ENCODE assay signal across 1 mouse cellular context in the genomic region with DNA sequence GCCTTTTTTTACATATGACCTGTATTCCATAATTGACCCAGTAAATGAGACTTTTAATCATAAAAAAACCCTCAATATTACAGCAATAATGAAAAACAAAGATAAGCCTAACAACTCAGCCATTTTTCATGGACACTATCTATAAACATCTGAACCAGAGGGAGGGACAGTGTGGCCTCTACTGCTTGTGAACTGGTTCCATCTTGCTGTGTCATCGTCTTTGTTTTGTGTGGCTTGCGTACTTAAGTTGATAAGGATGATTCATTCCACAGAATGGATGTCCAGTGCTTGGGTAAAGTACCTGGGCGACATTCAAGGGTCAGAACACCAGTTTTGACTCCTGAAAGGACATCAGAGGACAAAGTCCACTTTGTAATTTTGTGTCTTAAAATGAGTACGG.
TF ChIP-seq lines count a peak whose summit lies in the region.

No protein-coding gene starts in this region.

TF ChIP-seq in MEL, 35 proteins besides CTCF, POLR2A, EP300 and RAD21 (continued from another document):
- TF ChIP-seq TCF12 (IDR thresholded peaks at IDR 0.05; ENCODE audit: low read depth, low read length) (peak; percentile 36; the same call in 1 of the 2 replicates), TAL1 (IDR thresholded peaks at IDR 0.05; ENCODE audit: low read length) (peak; percentile 32), HCFC1 (IDR thresholded peaks at IDR 0.05; ENCODE audit: low read depth, low read length) (0 out of 2 replicates have a peak, but pooled peaks have one; percentile 18), ETS1 (IDR thresholded peaks at IDR 0.05; ENCODE audit: low read depth, low read length) (peak; percentile 65), JUND (IDR thresholded peaks at IDR 0.05; ENCODE audit: low read depth, low read length) (0 out of 2 replicates have a peak, but pooled peaks have one; percentile 33), E2F4 (IDR thresholded peaks at IDR 0.05; ENCODE audit: borderline replicate concordance, low read depth, low read length) (no peak), MAFK (IDR thresholded peaks at IDR 0.05; ENCODE audit: borderline replicate concordance, low read depth, low read length) (0 out of 2 replicates have a peak, but pooled peaks have one; percentile 14), GATA1 (IDR thresholded peaks at IDR 0.05; ENCODE audit: low read depth, low read length) (peak; percentile 67)
